Mouse (Mus musculus): Measurements from ENCODE around the gene Clpsl2.
A peak's percentile ranks its signal among the peaks of the same experiment; 100 is the strongest.
"Not testable (repeated sequence)": the region's sequence is repeated elsewhere in the genome, so short reads cannot be mapped to it uniquely, and the experiment has no call there.

Clpsl2 gene

DNA sequence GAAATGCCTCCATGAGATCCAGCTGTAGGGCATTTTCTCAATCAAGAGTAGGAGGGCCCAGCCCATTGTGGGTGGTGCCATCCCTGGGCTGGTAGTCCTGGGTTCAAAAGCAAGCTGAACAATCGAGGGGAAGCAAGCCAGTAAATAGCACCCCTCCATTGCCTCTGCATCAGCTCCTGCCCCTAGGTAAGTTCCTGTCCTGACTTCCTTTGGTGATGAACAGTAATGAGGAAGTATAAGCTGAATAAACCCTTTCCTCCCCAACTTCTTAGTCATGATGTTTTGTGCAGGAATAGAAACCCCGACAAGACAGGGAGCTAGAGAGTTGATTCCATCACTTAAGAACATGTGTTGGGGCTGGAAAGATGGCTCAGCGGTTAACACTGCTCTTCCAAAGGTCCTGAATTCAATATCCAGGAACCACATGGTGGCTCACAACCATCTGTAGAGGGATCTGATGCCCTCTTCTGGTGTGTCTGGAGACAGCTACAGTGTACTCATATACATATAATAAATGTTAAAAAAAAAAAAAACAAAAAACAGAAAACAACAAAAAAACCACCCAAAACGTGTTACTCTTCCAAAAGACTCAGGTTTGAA, 24.3 kb upstream of the Clpsl2 start:
- H3K27me3 ChIP-seq (ENCODE audit: control insufficient read depth, insufficient read depth, low read length, poor library complexity, severe bottlenecking), result no peaks in the 10 kb centered on the region
- 0 out of 2 replicates have a peak, but pooled peaks cover 1% of the 10 kb centered on the region for H3K36me3 ChIP-seq (ENCODE audit: control insufficient read depth, insufficient read depth, low read length, poor library complexity, severe bottlenecking)
- peak; percentile 46 for DNase-seq (ENCODE audit: low read depth, low spot score)

DNA sequence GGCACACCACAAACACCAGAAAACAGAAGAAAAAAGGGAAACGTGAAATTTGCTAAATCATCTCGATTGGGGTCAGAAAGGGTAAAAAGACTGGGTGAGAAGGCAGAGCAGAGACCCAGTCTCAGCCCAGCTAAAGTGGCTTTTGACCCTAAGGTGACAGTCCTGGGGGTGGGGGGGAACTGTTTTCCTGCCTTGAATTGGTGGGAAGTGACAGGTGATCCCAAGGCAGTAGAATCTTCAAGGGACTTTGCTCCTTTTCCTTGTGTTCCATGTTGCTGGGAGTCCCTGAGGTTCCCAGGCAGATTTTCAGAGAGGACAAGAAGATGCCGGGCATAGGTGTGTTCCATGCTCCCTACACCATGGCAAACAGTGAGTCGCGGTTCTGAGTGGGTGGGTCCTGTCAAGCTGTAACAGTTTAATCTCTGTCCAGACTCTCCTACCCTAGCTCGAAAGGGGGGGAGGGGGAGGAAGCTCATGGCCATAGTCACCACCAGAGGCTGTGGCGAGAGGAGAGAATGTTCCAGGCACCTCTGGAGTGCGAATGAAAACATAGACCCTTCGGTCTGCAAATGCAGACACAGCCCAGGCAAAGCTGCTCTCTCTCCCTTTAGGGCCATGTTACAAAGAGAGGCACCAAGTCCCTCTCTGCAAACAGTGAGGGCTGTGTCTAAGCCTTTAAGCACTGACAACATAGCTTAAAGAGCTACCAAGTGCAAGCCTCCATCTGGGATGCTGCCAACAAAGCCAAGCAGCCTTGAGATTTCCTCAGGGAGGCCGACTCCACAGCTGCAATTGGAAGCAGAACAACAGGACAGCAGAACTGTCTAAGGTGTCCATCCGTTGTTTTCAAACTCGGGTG, 21.8 kb upstream of the Clpsl2 start:
- no peaks in the 10 kb centered on the region for H3K27me3 ChIP-seq (ENCODE audit: control insufficient read depth, insufficient read depth, low read length, poor library complexity, severe bottlenecking)
- no peak for DNase-seq (ENCODE audit: low read depth, low spot score)
- 0 out of 2 replicates have a peak, but pooled peaks cover 1% of the 10 kb centered on the region for H3K36me3 ChIP-seq (ENCODE audit: control insufficient read depth, insufficient read depth, low read length, poor library complexity, severe bottlenecking)

DNA sequence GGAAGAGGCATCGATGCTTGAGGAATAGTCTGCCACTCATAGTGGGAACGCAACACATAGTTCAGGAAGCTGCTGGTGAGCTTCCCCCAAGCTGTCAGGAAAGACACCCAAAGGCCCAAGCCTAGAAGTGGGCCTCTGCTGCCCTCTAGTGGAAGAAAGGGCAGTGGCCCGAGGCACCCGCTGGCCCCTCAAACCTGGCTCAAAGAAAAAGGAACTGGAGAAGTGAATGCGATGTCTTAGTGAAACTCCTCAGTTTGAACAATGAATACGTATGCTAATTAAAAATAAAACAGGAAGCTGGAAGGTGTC, 21.2 kb upstream of the Clpsl2 start:
- Histone ChIP-seq H3K36me3 (ENCODE audit: control insufficient read depth, insufficient read depth, low read length, poor library complexity, severe bottlenecking) (0 out of 2 replicates have a peak, but pooled peaks cover 1% of the 10 kb centered on the region), H3K27me3 (ENCODE audit: control insufficient read depth, insufficient read depth, low read length, poor library complexity, severe bottlenecking) (no peaks in the 10 kb centered on the region)
- DNase-seq (ENCODE audit: low read depth, low spot score), result peak; percentile 90

DNA sequence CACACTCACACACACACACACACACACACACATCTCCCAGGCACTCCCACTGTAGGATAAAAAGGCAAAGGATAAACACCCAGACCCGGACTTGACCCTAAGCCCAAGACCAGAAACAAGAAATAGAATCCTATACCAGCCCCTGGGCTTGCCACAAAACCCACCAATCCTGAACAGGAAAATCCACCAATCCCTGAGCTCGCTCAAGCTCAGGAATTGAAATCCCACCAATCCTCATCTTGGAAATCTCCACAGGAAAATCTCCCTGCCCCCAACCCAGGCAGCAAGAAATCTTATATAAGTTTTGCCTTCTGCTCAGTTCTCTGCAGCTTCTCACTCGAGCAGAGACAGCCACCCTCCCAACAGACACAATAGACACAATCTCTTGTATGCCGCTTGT, 20.1 kb upstream of the Clpsl2 start:
- DNase-seq (ENCODE audit: low read depth, low spot score), result no peak
- Histone ChIP-seq H3K36me3 (ENCODE audit: control insufficient read depth, insufficient read depth, low read length, poor library complexity, severe bottlenecking) (no peaks in the 10 kb centered on the region), H3K27me3 (ENCODE audit: control insufficient read depth, insufficient read depth, low read length, poor library complexity, severe bottlenecking) (no peaks in the 10 kb centered on the region)

DNA sequence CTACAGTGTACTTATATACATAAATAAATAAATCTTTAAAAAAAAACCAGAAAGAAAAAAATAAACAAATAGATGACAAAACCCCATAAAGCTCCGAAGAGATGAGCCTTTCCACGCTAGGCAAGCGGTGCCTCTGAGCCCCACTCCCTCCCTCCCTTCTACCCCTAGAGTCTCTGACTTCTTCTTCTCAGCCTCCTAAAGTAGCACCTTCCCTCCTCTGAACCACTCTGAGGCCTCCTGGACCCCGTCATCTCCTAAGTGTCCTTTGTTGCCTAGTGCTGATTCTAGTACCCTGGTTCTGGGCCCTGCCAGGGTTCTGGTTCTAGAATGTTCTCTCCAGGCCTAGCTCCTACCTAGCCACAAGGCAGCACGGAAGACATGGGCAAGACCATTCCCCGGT, 18.7 kb upstream of the Clpsl2 start, which contains the start of gene Armc12:
Armc12 (plus strand) TSS at position 301 of the 400 bp plus-strand sequence.
- DNase-seq (ENCODE audit: low read depth, low spot score), result no peak
- no peaks in the 10 kb centered on the region for H3K27me3 ChIP-seq (ENCODE audit: control insufficient read depth, insufficient read depth, low read length, poor library complexity, severe bottlenecking)
- no peaks in the 10 kb centered on the region for H3K36me3 ChIP-seq (ENCODE audit: control insufficient read depth, insufficient read depth, low read length, poor library complexity, severe bottlenecking)

DNA sequence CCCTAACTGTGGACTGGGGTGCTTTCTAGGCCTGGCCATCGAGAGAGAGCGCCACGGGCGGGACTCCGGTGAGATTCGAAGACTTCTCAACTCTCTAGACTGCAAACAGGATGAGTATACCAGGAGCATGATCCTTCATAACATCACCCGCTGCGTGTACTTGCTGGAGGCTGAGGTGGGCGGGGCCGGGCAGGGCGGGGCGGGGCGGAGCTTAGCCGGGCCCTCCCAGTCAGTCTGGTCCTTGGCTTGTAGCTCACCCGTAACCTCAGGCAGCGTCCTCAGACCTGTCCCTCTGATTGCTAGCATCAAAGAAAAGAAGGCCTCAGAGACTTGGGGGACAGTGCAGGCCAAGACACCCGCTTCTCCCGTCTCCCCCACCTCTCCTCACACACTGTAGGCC, 17.3 kb upstream of the Clpsl2 start:
- no peak for DNase-seq (ENCODE audit: low read depth, low spot score)
- Histone ChIP-seq H3K27me3 (ENCODE audit: control insufficient read depth, insufficient read depth, low read length, poor library complexity, severe bottlenecking) (no peaks in the 10 kb centered on the region), H3K36me3 (ENCODE audit: control insufficient read depth, insufficient read depth, low read length, poor library complexity, severe bottlenecking) (no peaks in the 10 kb centered on the region)

DNA sequence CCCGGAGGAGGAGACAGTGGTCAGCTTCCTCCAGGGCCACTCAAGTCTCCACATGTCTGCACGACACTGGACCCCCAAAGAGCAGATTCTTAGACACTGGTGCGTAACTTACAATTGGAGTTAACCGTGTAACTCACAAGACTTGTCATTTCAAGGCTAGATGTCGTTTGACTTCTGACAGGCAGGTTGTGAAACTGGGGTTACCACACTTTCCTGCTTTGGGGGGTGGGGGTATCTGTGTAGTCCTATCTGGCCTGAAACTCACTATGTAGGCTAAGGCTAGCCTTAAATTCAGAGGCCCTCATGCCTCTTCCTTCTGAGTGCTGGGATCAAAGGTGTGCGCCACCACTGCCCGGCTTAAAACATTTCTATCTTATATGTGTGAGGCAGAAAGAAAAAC, 16.7 kb upstream of the Clpsl2 start:
- DNase-seq (ENCODE audit: low read depth, low spot score), result no peak
- Histone ChIP-seq H3K27me3 (ENCODE audit: control insufficient read depth, insufficient read depth, low read length, poor library complexity, severe bottlenecking) (no peaks in the 10 kb centered on the region), H3K36me3 (ENCODE audit: control insufficient read depth, insufficient read depth, low read length, poor library complexity, severe bottlenecking) (no peaks in the 10 kb centered on the region)

DNA sequence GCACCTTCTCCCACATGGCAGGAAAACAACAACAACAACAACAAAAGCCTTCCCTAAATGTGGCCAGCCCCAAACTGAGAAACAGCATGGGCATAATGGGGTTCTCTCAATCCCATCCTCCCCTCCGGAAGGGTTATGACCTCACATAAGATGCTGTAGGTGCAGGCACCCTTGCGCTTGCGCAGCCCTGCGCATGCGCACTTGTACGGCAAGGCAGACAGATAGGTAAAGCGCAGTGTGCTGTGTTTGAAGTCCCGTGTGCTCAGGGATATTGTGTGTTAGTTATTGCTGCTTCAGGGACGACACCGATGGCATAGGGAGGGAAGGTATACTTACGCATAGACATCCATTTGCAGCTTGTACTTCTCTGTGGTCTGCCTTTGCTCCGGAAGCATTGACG, 15.9 kb upstream of the Clpsl2 start:
- Histone ChIP-seq H3K36me3 (ENCODE audit: control insufficient read depth, insufficient read depth, low read length, poor library complexity, severe bottlenecking) (no peaks in the 10 kb centered on the region), H3K27me3 (ENCODE audit: control insufficient read depth, insufficient read depth, low read length, poor library complexity, severe bottlenecking) (no peaks in the 10 kb centered on the region)
- DNase-seq (ENCODE audit: low read depth, low spot score), result no peak

DNA sequence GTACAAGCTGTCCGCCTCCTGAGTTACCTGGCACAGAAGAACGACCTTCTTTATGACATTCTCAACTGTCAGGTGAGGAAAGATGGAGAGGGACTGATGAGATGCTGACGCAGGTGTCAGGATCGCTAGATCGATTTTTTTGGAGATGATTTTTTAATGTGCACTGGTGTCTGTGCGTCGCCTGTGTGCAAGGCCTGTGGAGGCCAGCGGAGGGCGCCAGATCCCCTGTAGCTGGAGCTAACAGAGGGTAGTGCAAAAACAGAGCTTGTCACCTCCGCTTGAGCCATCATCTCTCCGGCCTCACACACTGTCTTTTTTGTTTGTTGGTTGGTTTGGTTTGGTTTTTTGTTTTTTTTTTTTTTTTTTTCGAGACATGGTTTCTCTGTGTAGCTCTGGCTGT, 11.3 kb upstream of the Clpsl2 start:
- Histone ChIP-seq H3K27me3 (ENCODE audit: control insufficient read depth, insufficient read depth, low read length, poor library complexity, severe bottlenecking) (no peaks in the 10 kb centered on the region), H3K36me3 (ENCODE audit: control insufficient read depth, insufficient read depth, low read length, poor library complexity, severe bottlenecking) (no peaks in the 10 kb centered on the region)
- no peak for DNase-seq (ENCODE audit: low read depth, low spot score)

DNA sequence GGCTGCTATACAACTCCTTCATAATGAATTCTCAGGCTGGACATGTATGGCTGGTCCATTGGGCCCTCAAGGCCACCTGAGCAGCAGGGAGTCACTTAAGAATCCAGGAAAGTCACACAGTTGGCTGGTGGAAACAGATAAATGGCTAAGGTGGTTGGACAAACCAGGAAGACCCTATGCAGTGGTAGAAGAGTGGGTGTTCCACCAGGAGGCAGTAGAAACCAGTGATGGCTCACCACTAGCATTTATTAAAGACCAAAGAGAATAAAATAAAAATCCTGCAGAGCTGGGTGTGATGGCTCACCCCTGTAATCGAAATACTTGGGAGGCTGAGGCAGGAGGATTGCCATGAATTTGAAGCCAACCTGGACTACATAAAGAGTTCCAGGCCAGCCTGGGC, 2.3 kb upstream of the Clpsl2 start:
- H3K36me3 ChIP-seq (ENCODE audit: control insufficient read depth, insufficient read depth, low read length, poor library complexity, severe bottlenecking), result no peaks in the 10 kb centered on the region
- DNase-seq (ENCODE audit: low read depth, low spot score), result no peak

DNA sequence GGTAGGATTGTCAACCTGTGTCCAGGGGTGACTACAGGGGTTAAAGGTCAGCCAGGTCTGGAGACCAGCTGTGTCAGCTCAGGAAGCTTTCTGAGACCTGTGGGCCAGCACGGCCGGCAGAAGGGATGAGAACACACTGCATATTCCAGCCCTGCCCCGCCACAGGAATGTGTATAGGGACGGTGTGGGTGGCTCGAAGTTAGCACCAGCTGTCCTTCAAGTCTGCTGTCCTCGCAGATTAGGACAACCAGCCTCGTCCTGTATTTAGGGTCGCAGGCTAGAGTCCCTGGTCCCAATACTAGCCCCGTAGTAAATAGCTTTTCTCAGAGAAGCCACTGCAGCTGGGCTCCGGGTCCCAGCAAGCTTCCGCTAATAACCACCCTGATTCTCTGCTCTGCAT, 661 bp upstream of the Clpsl2 start:
- no peak for DNase-seq (ENCODE audit: low read depth, low spot score)
- no peaks in the 10 kb centered on the region for H3K36me3 ChIP-seq (ENCODE audit: control insufficient read depth, insufficient read depth, low read length, poor library complexity, severe bottlenecking)

More for the DNA sequence above, 2.3 kb upstream of the Clpsl2 start:
- H3K27me3 ChIP-seq (ENCODE audit: control insufficient read depth, insufficient read depth, low read length, poor library complexity, severe bottlenecking), result no peaks in the 10 kb centered on the region

DNA sequence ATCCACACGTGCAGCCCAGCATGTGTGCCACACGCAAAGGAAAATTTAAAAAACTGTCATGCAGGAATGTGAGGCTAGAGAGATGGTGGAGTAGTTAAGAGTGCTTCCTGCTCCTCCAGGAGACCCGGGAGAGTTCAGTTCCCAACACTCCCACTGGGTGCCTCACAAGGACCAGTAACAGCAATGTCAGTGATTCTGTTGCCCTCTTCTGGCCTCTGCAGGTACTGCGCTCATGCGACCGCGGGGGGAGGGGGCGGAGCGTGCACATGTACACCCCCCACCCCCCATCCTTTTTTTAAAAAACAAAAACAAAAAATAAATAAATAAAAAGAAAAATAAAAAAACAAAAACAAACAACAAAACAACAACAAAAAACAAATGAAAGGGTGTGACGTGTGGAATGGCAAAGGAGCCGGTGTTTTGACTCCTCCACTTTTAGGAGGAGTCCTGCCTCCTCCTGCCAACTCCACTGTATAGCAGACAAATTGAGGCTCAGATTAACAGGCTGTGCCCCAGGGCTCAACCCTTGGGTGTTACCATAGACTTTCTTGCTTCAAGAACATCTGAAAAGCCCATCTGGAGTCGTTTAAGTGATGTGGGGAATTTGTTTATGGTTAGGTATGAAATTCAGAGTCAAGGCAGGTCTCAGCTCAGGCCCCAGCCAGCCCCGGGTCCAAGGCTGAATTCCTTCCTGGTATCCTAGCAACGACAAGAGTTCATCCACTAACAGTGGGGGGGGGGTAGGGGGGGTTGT, 4.0 kb downstream of the Clpsl2 start:
- Histone ChIP-seq H3K36me3 (ENCODE audit: control insufficient read depth, insufficient read depth, low read length, poor library complexity, severe bottlenecking) (no peaks in the 10 kb centered on the region), H3K27me3 (ENCODE audit: control insufficient read depth, insufficient read depth, low read length, poor library complexity, severe bottlenecking) (no peaks in the 10 kb centered on the region)
- DNase-seq (ENCODE audit: low read depth, low spot score), result peak; percentile 81

More for the DNA sequence above, 661 bp upstream of the Clpsl2 start:
- no peaks in the 10 kb centered on the region for H3K27me3 ChIP-seq (ENCODE audit: control insufficient read depth, insufficient read depth, low read length, poor library complexity, severe bottlenecking)

DNA sequence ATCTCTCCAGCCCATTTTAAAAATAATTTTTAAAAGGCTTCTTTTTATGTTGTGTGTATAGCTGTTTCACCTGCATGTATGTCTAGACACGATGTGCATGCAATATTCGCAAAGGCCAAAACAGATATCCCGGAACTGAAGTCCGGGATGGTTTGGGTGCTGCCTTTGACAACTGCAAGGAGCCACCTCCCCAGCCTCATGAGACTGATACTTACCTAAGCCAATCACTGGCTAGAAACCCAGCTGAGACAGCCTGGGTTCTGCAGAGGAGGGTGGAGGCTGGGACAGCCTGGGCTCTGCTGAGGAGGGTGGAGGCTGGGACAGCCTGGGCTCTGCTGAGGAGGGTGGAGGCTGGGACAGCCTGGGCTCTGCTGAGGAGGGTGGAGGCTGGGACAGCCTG, 4.8 kb downstream of the Clpsl2 start:
- H3K27me3 ChIP-seq (ENCODE audit: control insufficient read depth, insufficient read depth, low read length, poor library complexity, severe bottlenecking); DNase-seq (ENCODE audit: low read depth, low spot score); H3K36me3 ChIP-seq (ENCODE audit: control insufficient read depth, insufficient read depth, low read length, poor library complexity, severe bottlenecking): not testable (repeated sequence)

DNA sequence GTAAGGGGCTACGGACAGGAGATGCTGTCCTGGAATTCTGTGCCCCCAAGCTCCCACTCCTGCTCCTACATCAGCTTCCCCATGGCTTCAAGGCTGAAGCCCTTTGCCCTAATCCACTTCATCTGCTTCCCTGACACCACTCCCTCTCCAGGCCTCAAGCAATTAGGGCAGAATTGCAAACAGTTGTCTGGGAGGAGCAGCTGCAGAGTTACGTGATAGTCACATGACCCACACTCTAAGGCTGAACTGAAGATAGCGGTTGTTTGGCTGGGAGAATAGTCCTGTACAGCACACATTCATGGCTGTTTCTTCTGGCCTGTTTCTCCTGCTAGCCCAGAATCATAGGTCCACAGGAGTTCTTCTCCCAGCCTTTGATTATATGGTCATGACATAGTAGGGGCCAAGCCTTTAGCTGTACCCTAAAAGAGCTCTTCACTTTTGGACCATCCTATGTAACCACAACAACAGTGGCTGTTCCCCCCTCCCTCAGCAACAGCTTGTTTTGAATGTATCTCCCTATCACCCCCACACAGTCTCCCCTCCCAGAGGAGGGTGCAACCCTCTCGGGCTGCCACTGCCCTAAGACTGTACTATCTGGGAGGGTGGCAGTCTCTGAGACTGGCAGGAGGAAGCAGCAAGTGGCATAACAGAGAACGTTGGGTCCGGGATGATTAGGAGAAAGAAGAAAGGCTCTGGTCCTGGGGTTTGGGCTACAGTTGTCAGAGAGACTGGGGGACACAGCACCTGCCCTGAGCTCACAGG, 7.6 kb downstream of the Clpsl2 start:
- no peak for DNase-seq (ENCODE audit: low read depth, low spot score)
- no peaks in the 10 kb centered on the region for H3K36me3 ChIP-seq (ENCODE audit: control insufficient read depth, insufficient read depth, low read length, poor library complexity, severe bottlenecking)
- H3K27me3 ChIP-seq (ENCODE audit: control insufficient read depth, insufficient read depth, low read length, poor library complexity, severe bottlenecking), result no peaks in the 10 kb centered on the region
